Mouse (Mus musculus): ENCODE measurements around the gene Lman2l. TPM values are rescaled to one million over a fixed set of nuclear protein-coding genes. Genes with fewer than 3 reads are reported as not detected.

Gene Lman2l
- polyA plus RNA-seq, 1 experiment from 2014 or later, result 36.4 TPM

DNA sequence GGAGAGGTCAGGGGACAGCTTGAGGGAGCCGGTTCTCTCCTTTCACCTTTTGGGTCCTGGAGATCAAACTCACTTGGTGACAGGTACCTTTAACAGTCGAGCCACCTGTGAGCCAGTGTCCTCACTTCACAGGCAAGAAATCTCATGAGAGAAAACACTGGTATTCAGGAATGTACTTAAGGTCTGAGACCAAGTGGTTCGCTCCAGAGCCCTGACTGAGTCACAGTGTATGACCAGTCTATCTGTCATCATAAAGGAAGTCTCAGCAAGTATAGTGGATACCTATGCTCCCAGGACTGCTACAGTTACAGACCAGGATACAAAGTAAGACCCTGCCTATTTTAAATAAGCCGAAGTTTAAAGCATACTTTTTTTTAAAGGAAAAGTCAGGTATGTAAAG, 12.1 kb downstream of the Lman2l start:
- Histone ChIP-seq H3K9me3 (ENCODE audit: control insufficient read depth, low read length) (no peaks in the 10 kb centered on the region), H3K4me3 (ENCODE audit: low read depth, low read length) (no peak overlapping the region), H3K4me1 (ENCODE audit: control insufficient read depth, insufficient read depth, low read length) (no peaks in the 10 kb centered on the region), H3K36me3 (ENCODE audit: control insufficient read depth, insufficient read depth, low read length) (peaks cover 15% of the 10 kb centered on the region), H3K4me2 (ENCODE audit: low read depth, severe bottlenecking) (no peak overlapping the region), H3K27me3 (ENCODE audit: control insufficient read depth, insufficient read depth, low read length) (no peaks in the 10 kb centered on the region), H3K27ac (replicated peaks; ENCODE audit: low read depth, low read length) (no peak overlapping the region), H3K9ac (ENCODE audit: low read length) (no peak overlapping the region)
- ATAC-seq (ENCODE audit: insufficient number of reproducible peaks, low FRiP score, low TSS enrichment, low read depth) (no peak), DNase-seq (ENCODE audit: low spot score) (no peak)
- WGBS, result 91% methylated on average over 4 of the region's 4 CpGs

- H3K4me1 ChIP-seq (ENCODE audit: control insufficient read depth, insufficient read depth, low read length), result no peaks in the 10 kb centered on the region
- H3K4me3 ChIP-seq (ENCODE audit: low read depth, low read length), result no peak overlapping the region
- WGBS, result 90% methylated on average over 2 of the region's 2 CpGs
- H3K27me3 ChIP-seq (ENCODE audit: control insufficient read depth, insufficient read depth, low read length), result no peaks in the 10 kb centered on the region
- no peak overlapping the region for H3K27ac ChIP-seq (replicated peaks; ENCODE audit: low read depth, low read length)
- H3K9me3 ChIP-seq (ENCODE audit: control insufficient read depth, low read length), result no peaks in the 10 kb centered on the region
- H3K36me3 ChIP-seq (ENCODE audit: control insufficient read depth, insufficient read depth, low read length), result peaks cover 21% of the 10 kb centered on the region
- ATAC-seq (ENCODE audit: insufficient number of reproducible peaks, low FRiP score, low TSS enrichment, low read depth) (no peak), DNase-seq (ENCODE audit: low spot score) (no peak)
- H3K9ac ChIP-seq (ENCODE audit: low read length), result no peak overlapping the region
- H3K4me2 ChIP-seq (ENCODE audit: low read depth, severe bottlenecking), result no peak overlapping the region
Observed at GRCm38 (mm10) chr1:36429511-36429910, 15.6 kb downstream of the Lman2l start.

- H3K27ac ChIP-seq (replicated peaks; ENCODE audit: low read depth, low read length), result no peak overlapping the region
- no peaks in the 10 kb centered on the region for H3K4me1 ChIP-seq (ENCODE audit: control insufficient read depth, insufficient read depth, low read length)
- no peaks in the 10 kb centered on the region for H3K27me3 ChIP-seq (ENCODE audit: control insufficient read depth, insufficient read depth, low read length)
- DNase-seq (ENCODE audit: low spot score), result no peak
- no peak overlapping the region for H3K4me3 ChIP-seq (ENCODE audit: low read depth, low read length)
- no peak for ATAC-seq (ENCODE audit: insufficient number of reproducible peaks, low FRiP score, low TSS enrichment, low read depth)
- H3K9ac ChIP-seq (ENCODE audit: low read length), result no peak overlapping the region
- WGBS, result 86% methylated on average over 6 of the region's 6 CpGs
- H3K36me3 ChIP-seq (ENCODE audit: control insufficient read depth, insufficient read depth, low read length), result no peaks in the 10 kb centered on the region
- H3K4me2 ChIP-seq (ENCODE audit: low read depth, severe bottlenecking), result no peak overlapping the region
- H3K9me3 ChIP-seq (ENCODE audit: control insufficient read depth, low read length), result no peaks in the 10 kb centered on the region
Observed at GRCm38 (mm10) chr1:36404531-36404930, 40.5 kb downstream of the Lman2l start.

- ATAC-seq (ENCODE audit: insufficient number of reproducible peaks, low FRiP score, low TSS enrichment, low read depth) (no peak), DNase-seq (ENCODE audit: low spot score) (no peak)
- no peaks in the 10 kb centered on the region for H3K4me1 ChIP-seq (ENCODE audit: control insufficient read depth, insufficient read depth, low read length)
- H3K4me3 ChIP-seq (ENCODE audit: low read depth, low read length), result no peak overlapping the region
- H3K9ac ChIP-seq (ENCODE audit: low read length), result no peak overlapping the region
- H3K27me3 ChIP-seq (ENCODE audit: control insufficient read depth, insufficient read depth, low read length), result no peaks in the 10 kb centered on the region
- WGBS, result 72% methylated on average over 4 of the region's 4 CpGs
- H3K4me2 ChIP-seq (ENCODE audit: low read depth, severe bottlenecking), result no peak overlapping the region
- no peak overlapping the region for H3K27ac ChIP-seq (replicated peaks; ENCODE audit: low read depth, low read length)
- H3K9me3 ChIP-seq (ENCODE audit: control insufficient read depth, low read length), result no peaks in the 10 kb centered on the region
- H3K36me3 ChIP-seq (ENCODE audit: control insufficient read depth, insufficient read depth, low read length), result no peaks in the 10 kb centered on the region
Observed at GRCm38 (mm10) chr1:36401509-36401908, 43.6 kb downstream of the Lman2l start.

DNA sequence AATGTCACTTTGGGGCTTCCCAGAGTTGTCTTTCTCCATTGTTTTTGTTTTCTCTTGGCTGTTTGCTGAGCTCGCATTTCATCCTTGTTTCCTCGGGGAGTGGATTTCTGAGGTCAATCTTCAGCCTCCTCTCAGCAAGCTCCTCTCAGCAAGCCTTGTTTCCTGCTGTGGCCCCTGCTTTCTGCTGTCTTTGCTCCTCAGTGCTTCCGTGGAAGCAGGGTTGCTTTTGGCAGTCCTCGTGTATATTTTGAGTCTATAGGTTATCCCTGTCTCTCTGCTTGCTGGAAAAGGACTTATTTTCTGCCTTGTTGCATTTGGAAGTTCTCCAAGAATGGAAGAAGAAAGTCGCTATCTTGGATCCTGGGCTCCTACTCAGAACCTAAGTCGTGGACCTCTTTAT, 48.0 kb downstream of the Lman2l start:
- WGBS, result 41% methylated on average over 6 of the region's 6 CpGs
- Histone ChIP-seq H3K9ac (ENCODE audit: low read length) (no peak overlapping the region), H3K9me3 (ENCODE audit: control insufficient read depth, low read length) (no peaks in the 10 kb centered on the region), H3K27ac (replicated peaks; ENCODE audit: low read depth, low read length) (no peak overlapping the region), H3K27me3 (ENCODE audit: control insufficient read depth, insufficient read depth, low read length) (no peaks in the 10 kb centered on the region), H3K36me3 (ENCODE audit: control insufficient read depth, insufficient read depth, low read length) (no peaks in the 10 kb centered on the region), H3K4me1 (ENCODE audit: control insufficient read depth, insufficient read depth, low read length) (no peaks in the 10 kb centered on the region), H3K4me3 (ENCODE audit: low read depth, low read length) (no peak overlapping the region), H3K4me2 (ENCODE audit: low read depth, severe bottlenecking) (no peak overlapping the region)
- ATAC-seq (ENCODE audit: insufficient number of reproducible peaks, low FRiP score, low TSS enrichment, low read depth) (no peak), DNase-seq (ENCODE audit: low spot score) (no peak)

DNA sequence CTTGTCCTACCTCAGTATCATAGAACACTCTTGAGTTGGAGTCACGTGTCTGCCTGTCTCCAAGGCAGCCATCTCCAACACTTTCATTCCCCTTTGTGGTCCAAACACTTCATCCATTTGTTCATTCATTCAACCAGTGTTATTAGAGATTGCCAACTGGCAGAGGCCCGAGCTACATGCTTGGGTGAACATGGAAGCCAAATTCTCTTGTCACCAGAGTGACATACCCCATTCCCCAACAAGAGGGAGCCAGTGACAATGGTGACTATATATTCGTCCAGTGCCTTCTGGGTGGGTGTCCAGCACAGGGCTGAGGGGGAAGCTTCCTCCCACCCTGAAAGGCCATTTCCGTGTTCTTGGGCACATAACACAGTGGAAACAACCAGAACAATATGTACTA, 65.5 kb downstream of the Lman2l start:
- Histone ChIP-seq H3K9me3 (ENCODE audit: control insufficient read depth, low read length) (no peaks in the 10 kb centered on the region), H3K27me3 (ENCODE audit: control insufficient read depth, insufficient read depth, low read length) (no peaks in the 10 kb centered on the region), H3K36me3 (ENCODE audit: control insufficient read depth, insufficient read depth, low read length) (no peaks in the 10 kb centered on the region), H3K4me1 (ENCODE audit: control insufficient read depth, insufficient read depth, low read length) (no peaks in the 10 kb centered on the region), H3K4me2 (ENCODE audit: low read depth, severe bottlenecking) (no peak overlapping the region), H3K27ac (replicated peaks; ENCODE audit: low read depth, low read length) (no peak overlapping the region), H3K4me3 (ENCODE audit: low read depth, low read length) (no peak overlapping the region), H3K9ac (ENCODE audit: low read length) (no peak overlapping the region)
- ATAC-seq (ENCODE audit: insufficient number of reproducible peaks, low FRiP score, low TSS enrichment, low read depth) (no peak), DNase-seq (ENCODE audit: low spot score) (no peak)
- WGBS, result 75% methylated on average over 4 of the region's 4 CpGs

GRCm38 (mm10) chr1:36378880-36379279, 66.2 kb downstream of the Lman2l start:
- no peak overlapping the region for H3K4me3 ChIP-seq (ENCODE audit: low read depth, low read length)

GRCm38 (mm10) chr1:36371934-36372845, 72.9 kb downstream of the Lman2l start, which contains the start of gene Fer1l5:
Gene Fer1l5 (plus strand): TSS chr1:36372291.
- no peaks in the 10 kb centered on the region for H3K36me3 ChIP-seq (ENCODE audit: control insufficient read depth, insufficient read depth, low read length)
- DNase-seq (ENCODE audit: low spot score) (no peak), ATAC-seq (ENCODE audit: insufficient number of reproducible peaks, low FRiP score, low TSS enrichment, low read depth) (no peak)
- no peak within 1 kb of the TSS for H3K9ac ChIP-seq (ENCODE audit: low read length)
- no peak within 1 kb of the TSS for H3K4me3 ChIP-seq (ENCODE audit: low read depth, low read length)
- H3K27me3 ChIP-seq (ENCODE audit: control insufficient read depth, insufficient read depth, low read length), result no peaks in the 10 kb centered on the region
- no peaks in the 10 kb centered on the region for H3K9me3 ChIP-seq (ENCODE audit: control insufficient read depth, low read length)
- no peak within 1 kb of the TSS for H3K4me2 ChIP-seq (ENCODE audit: low read depth, severe bottlenecking)
- no peak within 1 kb of the TSS for H3K27ac ChIP-seq (replicated peaks; ENCODE audit: low read depth, low read length)
- peaks cover 7% of the 10 kb centered on the region; the same call in 1 of the 2 replicates for H3K4me1 ChIP-seq (ENCODE audit: control insufficient read depth, insufficient read depth, low read length)
- 80% methylated on average over 10 of the region's 10 CpGs for WGBS

More at GRCm38 (mm10) chr1:36378880-36379279, 66.2 kb downstream of the Lman2l start:
- no peaks in the 10 kb centered on the region for H3K9me3 ChIP-seq (ENCODE audit: control insufficient read depth, low read length)
- no peaks in the 10 kb centered on the region for H3K36me3 ChIP-seq (ENCODE audit: control insufficient read depth, insufficient read depth, low read length)
- no peaks in the 10 kb centered on the region for H3K4me1 ChIP-seq (ENCODE audit: control insufficient read depth, insufficient read depth, low read length)
- WGBS, result 78% methylated on average over 6 of the region's 6 CpGs
- no peak for DNase-seq (ENCODE audit: low spot score)
- H3K4me2 ChIP-seq (ENCODE audit: low read depth, severe bottlenecking), result no peak overlapping the region
- H3K9ac ChIP-seq (ENCODE audit: low read length), result no peak overlapping the region
- ATAC-seq (ENCODE audit: insufficient number of reproducible peaks, low FRiP score, low TSS enrichment, low read depth), result no peak
- no peak overlapping the region for H3K27ac ChIP-seq (replicated peaks; ENCODE audit: low read depth, low read length)
- no peaks in the 10 kb centered on the region for H3K27me3 ChIP-seq (ENCODE audit: control insufficient read depth, insufficient read depth, low read length)
